ENCODE assay signal across 9 mouse cellular contexts in the genomic region with DNA sequence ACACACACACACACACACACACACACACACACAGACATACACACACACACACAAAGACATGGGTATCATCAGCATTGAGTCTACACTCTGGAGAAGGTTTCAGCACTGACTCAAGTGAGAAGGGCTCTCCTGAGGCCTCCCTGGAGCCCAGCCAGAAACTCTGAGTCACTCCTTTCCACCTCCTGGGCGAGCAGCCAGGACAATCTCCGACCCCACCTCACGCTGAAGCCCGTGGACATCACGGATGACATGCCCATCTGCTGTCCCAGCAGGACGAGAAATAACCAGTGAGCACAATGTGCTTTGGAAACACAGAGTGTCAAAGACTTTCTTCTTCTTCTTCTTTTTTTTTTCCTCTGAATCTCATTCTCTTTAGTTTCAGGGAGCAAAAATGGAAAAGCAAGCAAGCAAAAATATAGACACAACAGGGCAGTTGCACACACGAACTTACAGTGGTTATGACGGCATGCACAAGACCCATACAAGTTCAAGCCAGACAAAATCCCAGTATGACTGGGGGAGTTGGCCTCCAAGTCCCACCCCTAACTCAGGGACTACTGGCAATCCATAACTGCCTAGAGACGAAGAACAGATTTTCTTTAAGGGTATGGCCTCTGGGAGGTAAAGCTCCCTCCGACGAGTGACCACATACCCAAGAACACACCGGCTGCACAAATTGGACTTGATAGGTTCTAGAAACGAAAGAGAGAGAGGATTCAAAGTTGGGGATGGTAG.
DNase-seq lines count a peak whose midpoint lies in the region; ATAC-seq and TF ChIP-seq lines count a peak whose summit lies in the region.
"Had no signal": no experiment of that assay in that cellular context is flagged by ENCODE, and none has a peak within 500 bp of the region (broad histone marks: within the 10 kb centered on the region; RNA-seq: fewer than 3 reads in every experiment).

No protein-coding gene starts in this region.

- no peak overlapping the region for H3K9ac ChIP-seq in limb, embryonic 14.5 days (ENCODE audit: low read depth, low read length, severe bottlenecking)
- H3K9ac ChIP-seq: limb, embryonic 15.5 days had no signal

- 63% methylated on average over 13 of the region's 13 CpGs for WGBS in limb, embryonic 14.5 days
- WGBS in limb, embryonic 10.5 days = 87% methylated on average over 13 of the region's 13 CpGs

- H3K4me3 ChIP-seq in limb, embryonic 14.5 days (replicated peaks; ENCODE audit: low read length) = no peak overlapping the region
- H3K4me3 ChIP-seq in limb, embryonic 10.5 days = no peak overlapping the region
- H3K4me3 ChIP-seq: limb, embryonic 15.5 days had no signal

- 0 out of 2 replicates have a peak, but pooled peaks have one; percentile 37 for ATAC-seq in limb, embryonic 14.5 days (ENCODE audit: low FRiP score, low read depth)
- ATAC-seq in CD4-positive, CD25-positive, alpha-beta regulatory T cell, adult 4 months = no peak

- no peaks in the 10 kb centered on the region for H3K9me3 ChIP-seq in limb, embryonic 14.5 days (ENCODE audit: control insufficient read depth, low read length)
- H3K9me3 ChIP-seq in limb, embryonic 10.5 days (replicated peaks) = no peaks in the 10 kb centered on the region
- H3K9me3 ChIP-seq: limb, embryonic 15.5 days had no signal

- H3K4me1 ChIP-seq in limb, embryonic 14.5 days (ENCODE audit: control insufficient read depth, insufficient read depth, low read length) = no peaks in the 10 kb centered on the region
- no peaks in the 10 kb centered on the region for H3K4me1 ChIP-seq in limb, embryonic 10.5 days

- H3K4me2 ChIP-seq in limb, embryonic 14.5 days (replicated peaks; ENCODE audit: low read depth, low read length, severe bottlenecking) = no peak overlapping the region
- H3K4me2 ChIP-seq: limb, embryonic 15.5 days had no signal

- TF ChIP-seq POLR2A in limb, embryonic 14.5 days (IDR thresholded peaks at IDR 0.05; ENCODE audit: borderline replicate concordance, extremely low read depth, insufficient read depth, insufficient read length) = no peak

- no peak overlapping the region for H3K27ac ChIP-seq in limb, embryonic 14.5 days (replicated peaks; ENCODE audit: low read depth, low read length)
- no peak overlapping the region for H3K27ac ChIP-seq in limb, embryonic 10.5 days
- H3K27ac ChIP-seq: limb, embryonic 15.5 days had no signal

- H3K27me3 ChIP-seq in limb, embryonic 14.5 days (ENCODE audit: control insufficient read depth, insufficient read depth, low read length) = no peaks in the 10 kb centered on the region
- H3K27me3 ChIP-seq in limb, embryonic 10.5 days (ENCODE audit: low read depth, poor library complexity, severe bottlenecking) = no peaks in the 10 kb centered on the region
- H3K27me3 ChIP-seq: limb, embryonic 15.5 days had no signal

- peak; percentile 53 for DNase-seq in limb, embryonic 14.5 days (ENCODE audit: low spot score)
- no peak for DNase-seq in limb, embryonic 10.5 days (ENCODE audit: low spot score)
- DNase-seq in adrenal gland, adult 8-10 months = peak; percentile 43
- DNase-seq in cerebellum, postnatal 4 days (ENCODE audit: low spot score in 2 of 2) = peak; percentile 52 to 93
- DNase-seq in heart, postnatal 4 days = peak; percentile 88
- no peak for DNase-seq in spleen, postnatal 14 days (ENCODE audit: low spot score in 2 of 2)
- DNase-seq in thymus, postnatal 4 days = no peak

- H3K36me3 ChIP-seq in limb, embryonic 14.5 days (ENCODE audit: control insufficient read depth, insufficient read depth, low read length) = no peaks in the 10 kb centered on the region
- H3K36me3 ChIP-seq in limb, embryonic 10.5 days = no peaks in the 10 kb centered on the region
- H3K36me3 ChIP-seq: limb, embryonic 15.5 days had no signal

Comparison
In these comparisons a context has a peak if more than half of its experiments do, and no peak if none do; other contexts are left out.
1. DNase-seq: peak in limb, embryonic 14.5 days (single experiment), adrenal gland, adult 8-10 months (single experiment), cerebellum, postnatal 4 days (2 of 2) and heart, postnatal 4 days (single experiment); none in limb, embryonic 10.5 days (single experiment), spleen, postnatal 14 days (0 of 2) and thymus, postnatal 4 days (single experiment).